Mouse (Mus musculus): ENCODE measurements around the gene Schip1. TPM values are rescaled to one million over a fixed set of nuclear protein-coding genes. Genes with fewer than 3 reads are reported as not detected.

The Schip1 gene
- total RNA-seq, 2 experiments from 2014 or later, result 143 to 167 TPM

DNA sequence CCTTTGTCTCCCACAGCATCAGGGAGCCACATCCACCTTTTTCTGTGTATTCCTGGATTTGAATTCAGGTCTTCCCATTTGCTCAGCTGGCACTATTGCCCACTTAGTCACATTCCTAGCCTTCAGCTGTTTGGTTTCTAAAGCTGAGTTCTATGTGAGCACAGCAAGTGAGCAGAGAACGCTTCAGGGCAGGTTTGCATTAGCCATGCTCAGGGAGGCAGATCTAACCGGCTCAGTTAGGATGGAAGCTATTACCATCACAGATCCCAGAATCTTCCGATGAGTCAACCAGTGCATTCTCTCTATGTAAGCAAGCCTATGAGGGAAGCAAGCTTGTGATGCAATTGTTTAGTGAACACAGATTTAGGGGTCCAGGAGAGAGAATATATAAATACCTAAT, 320.9 kb downstream of the Schip1 start:
- DNase-seq, result no peak

DNA sequence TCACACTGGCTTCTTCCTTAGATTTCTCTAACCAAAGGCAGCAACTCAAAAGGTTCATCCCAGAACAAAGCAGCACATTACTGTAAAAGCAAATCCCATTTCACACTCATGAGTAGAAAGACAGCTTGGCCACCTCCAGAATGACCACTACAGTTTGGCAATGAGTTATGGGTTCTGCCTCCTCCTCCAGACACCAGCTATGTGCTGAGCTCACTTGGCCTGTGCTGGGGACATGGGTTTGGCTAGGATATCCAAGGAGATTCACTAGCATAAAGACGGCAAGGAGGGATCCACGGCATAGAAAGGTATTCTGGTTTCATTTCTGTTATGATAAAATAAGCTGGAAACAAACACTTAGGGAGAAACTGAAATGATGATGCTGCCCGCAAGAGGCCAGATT, 323.4 kb downstream of the Schip1 start:
- DNase-seq, result no peak

DNA sequence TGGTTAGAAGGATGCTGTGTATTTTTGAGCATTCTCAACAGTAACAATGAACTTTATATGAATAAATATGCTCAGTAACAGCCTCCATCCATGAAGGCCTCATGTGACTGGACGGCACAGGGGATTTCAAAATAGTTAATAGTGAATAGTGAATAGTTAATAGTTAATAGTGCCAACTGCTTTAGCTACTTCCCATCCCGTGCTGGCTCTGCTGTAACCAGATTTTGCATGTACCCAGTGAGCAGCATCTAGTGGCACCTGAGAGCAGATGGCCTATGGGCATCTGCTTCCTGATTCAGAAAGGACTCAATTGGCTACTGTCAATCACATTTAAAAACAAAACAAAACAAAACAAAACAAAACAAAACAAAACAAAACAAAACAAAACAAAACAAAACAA, 329.0 kb downstream of the Schip1 start:
- no peak for DNase-seq

DNA sequence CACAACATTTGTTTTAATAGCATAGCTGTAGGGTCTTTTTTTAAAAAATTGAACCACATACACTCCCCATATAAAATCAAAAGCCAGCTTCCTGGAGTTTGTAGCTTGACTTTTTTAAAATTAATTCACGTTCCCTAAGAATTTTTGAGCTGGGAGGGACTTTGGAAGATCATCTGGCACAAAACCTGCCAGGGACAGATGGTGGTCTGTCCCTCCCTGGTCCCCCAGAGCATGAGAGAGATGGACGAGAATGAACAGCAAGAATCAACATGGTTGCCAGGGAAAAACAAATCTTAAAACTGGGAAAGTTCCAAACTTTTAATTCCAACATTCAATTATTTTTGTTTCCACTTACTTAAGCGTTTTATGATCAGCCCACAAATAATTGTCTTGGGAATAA, 334.1 kb downstream of the Schip1 start:
- no peak for DNase-seq

DNA sequence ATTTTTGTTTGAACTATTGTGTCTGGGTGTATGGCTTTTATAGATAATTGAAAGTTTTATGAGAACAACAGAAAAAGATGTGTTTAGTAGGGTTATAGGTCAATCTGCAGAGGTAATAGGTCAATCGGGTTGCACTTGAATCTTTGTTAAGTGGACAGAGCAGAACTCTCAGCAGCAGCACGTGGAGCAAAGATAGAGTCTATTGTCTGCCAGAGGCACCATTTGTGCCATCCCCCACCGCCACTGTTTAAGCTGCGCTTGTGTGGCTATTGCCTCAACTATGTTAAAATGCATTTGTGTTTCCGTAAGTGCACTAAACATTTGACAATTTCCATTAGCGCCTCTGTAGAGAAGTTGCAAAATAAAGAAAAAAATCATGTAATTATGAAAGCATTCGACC, 335.5 kb downstream of the Schip1 start:
- DNase-seq, result no peak

DNA sequence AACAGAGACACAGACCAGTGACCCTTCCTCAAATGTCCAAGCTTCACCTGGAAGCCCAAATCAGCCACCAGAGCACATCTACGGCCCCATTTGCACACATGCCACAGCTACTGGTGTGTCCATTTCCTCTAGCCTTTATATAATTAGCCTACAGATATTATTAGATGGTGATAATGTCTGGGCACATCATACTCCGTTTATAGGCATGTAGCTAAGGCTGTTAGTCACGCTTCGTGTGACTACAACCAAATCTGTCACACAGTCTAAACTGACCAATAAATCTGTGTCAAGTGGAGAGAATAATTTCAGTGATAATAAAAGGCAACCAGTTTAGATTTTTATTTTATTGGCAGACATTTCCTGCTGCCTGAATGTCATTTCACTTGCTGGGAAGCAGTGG, 338.7 kb downstream of the Schip1 start:
- DNase-seq, result peak; percentile 2 to 9

DNA sequence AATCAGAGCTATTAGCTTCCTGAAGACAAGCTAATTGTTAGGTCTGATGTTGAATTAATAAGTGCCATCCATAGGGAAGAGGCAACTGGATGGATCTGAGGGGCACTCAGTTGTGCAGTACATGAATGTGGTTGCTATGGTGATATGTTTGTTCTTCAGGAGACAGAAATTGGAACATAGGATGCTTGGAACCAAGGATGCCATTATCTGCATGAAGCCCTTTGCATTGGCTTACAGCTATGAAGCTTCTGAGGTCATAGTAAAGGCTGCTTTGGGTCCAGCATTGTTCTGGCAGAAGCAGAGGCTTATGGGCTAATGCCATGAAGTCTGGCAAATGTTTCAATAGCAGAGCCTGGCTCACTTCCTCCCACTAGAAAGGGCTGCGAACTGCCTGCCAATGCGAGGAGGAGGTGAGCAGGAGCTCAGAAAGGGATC, 339.2 kb downstream of the Schip1 start:
- DNase-seq, result peak; percentile 8 to 32

DNA sequence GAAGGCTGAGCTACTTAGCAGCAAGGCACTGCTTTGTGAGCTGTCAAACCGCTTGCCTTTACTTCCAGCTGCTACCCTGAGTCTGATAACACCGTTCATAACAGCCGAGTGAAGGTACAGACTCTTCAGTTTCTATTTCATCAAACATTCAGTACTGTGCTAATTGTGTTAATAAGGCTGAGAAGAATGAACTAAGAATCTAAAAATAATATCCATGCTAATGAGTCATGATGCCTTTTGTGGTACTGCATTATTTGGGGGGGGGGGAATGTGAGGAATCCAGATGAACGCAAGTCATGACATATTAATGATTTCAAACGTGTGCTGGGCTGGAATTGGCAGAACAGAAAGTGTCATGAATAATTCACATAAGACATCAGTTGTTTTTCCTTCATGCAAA, 341.1 kb downstream of the Schip1 start:
- DNase-seq, result no peak

DNA sequence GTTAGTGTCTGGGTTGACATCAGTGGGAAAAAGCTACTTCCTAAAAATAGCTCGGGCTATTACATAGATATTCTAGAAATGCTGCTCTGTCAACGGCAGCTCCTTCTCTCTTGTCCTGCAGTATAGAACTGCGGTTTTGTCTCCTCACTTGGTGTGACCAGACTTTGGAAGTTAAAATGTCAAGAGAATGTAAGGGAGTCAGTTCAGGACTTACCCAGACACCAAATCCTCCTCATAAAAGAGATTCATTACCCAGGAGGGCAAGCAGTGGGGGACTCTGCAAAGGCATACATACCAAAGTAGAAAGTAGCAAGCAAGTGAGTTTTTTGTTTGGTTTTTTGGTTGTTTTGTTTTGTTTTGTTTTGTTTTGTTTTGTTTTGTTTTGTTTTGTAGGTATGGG, 347.7 kb downstream of the Schip1 start:
- DNase-seq, result no peak

DNA sequence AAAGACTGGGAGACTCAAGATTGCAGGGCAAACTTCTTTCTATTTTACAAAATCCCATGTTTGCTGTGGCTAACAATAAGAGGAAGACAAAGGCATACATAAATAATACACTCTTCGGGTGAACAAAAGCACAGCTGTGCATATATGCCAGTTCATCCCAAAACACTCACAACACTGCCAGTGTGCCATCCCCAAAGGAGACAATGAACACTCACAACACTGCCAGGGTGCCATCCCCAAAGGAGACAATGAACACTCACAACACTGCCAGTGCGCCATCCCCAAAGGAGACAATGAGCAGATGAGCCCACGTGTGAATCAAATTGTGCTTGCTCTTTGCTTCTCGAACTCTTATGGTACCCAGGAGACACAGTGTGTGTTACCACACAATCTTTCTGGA, 355.2 kb downstream of the Schip1 start:
- DNase-seq, result no peak

DNA sequence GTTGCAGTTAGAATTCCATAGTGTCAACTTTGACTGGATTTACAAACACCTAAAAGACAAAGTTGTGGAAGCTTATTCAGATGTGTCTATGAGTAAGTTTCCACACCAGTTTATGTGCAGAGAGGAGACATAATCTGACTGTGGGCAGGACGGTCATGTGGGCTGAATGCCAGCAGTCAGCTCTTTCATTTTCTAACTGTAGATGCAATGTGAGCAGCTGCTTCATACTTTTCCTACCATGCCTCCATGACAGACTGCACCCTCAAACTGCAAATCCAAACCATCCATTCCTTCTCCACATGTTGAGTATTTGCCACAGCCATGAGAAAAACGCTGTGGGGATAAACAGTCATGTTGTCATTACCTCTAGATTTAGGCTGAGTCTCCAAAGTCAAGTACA, 356.3 kb downstream of the Schip1 start:
- DNase-seq, result no peak

DNA sequence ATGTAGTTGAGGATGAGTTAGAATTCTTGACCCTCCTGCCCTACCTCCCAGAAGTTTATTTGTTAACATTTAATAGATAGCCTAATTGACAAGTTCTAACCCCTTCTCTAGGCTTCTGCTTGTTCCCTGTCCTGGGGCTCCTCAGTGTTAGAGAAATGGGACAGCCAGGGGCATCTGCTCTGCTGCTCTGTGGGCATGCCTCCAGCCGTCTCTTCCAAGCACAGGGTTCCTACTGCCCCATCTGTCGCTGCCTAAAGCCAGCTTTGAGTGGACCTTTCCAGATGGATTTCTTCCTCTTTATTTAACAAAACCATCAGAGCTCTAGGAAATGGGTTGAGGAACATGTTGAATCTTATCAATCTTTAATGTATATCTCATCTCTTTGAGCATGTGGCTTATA, 357.2 kb downstream of the Schip1 start:
- no peak for DNase-seq

DNA sequence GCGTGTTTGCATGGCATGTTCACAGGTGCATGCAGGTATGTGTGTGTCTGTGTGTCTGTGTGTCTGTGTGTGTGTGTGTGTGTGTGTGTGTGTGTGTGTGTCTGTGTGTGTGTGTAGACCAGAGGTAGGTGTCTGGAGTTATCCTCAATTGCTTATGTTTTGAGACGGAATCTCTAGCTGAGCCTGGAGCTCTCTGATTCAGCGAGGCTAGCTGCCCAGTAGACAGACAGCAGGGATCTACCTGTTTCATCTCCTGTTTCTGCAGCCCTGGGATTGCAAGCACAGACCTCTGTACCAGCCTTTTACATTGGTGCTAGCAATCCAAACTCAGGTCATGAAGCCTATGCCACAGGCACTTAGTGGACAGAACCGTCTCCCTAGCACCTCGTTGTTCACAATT, 363.5 kb downstream of the Schip1 start:
- DNase-seq, result no peak

DNA sequence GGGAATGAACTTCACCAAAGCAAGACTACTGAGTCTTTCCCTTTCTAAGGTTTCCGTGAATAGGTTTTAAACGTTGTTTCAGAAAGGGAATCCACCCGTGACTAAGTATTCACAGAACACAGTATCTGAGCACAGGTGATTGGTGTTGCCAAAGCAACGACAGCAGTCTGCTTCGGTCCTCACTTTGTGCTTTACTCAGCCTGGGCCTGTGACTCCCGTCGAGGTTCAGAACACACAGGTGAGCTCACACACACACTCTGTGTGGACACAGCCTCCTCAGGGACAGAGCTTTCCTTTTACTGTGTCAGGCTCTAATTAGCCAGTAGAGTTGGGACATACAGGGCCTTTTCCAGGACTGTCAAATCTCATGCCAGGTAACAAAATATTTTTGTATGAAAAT, 369.8 kb downstream of the Schip1 start:
- DNase-seq, result no peak

DNA sequence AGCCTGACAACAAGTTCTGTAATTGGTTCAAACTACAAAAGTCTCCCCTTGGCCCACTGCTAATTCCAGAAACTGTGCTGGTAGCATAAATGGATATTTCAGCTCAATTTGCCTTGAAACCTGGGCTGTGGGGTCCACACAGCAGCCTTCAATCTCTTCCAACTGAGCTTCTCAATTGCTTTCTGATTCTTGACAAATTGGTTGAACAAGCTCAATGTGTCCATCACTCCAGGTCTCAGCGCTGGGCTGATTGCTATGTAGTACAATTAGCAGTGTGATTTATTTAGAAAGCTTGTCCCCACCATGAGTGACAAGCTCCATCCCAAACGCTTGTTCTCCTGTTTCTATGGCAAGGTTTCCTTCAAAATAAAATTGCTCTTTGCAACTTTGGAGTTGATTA, 370.3 kb downstream of the Schip1 start:
- DNase-seq, result no peak

DNA sequence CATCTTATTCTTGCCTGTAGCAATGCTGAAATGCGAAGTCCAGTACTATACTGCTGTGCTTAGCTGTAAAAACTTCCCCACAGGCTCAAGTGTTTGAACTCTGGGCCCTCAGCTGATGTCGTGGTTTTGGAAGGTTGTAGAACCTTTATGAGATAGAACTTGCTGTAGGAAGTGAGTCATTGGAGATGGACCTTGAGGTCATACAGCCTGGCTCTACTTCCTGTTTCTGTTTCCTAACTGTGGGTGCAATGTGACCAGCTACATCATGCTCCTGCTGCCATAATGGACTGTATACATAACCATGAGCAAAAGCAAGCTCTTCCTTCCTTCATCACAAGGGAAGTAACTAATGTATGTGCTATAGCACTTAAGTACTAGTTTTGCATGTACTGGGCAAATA, 383.9 kb downstream of the Schip1 start:
- no peak for DNase-seq

DNA sequence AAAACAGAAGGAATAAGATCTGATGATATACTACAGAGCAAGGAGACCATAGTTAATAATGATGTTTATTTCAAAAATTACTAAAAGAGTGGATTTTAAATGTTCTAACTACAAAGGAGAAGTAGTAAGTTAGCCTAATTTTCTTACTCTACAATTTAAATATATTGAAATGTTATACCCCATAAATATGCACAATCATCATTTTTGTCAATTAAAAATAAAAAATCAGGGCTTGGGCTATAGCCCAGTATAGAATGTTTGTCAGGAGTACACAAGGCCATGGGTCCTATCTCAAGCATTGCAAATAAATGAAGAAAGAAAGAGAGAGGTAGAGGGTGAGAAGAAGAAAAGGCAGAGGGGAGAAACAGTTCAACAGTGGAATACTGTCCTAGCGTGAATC, 387.0 kb downstream of the Schip1 start:
- no peak for DNase-seq

DNA sequence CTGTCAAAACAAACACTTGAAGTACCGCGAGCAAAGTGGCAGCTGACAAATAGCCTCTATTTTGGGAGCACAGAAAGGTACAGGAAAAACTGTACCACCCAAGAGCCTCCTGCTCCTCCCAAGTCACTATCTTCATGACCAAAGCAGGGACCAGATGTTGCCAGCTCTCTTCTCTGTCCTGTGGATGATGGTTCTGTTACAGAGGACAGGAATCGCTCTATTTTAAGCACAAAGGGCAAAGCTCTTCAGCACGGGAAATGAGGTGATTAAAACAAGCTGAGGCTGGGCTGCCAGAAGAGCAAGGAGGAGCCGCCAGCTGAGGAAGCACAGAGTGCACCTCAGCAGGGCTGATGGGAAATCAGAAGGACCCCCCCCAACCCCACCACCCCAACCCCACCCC, 388.7 kb downstream of the Schip1 start:
- peak; percentile 31 to 75 for DNase-seq

DNA sequence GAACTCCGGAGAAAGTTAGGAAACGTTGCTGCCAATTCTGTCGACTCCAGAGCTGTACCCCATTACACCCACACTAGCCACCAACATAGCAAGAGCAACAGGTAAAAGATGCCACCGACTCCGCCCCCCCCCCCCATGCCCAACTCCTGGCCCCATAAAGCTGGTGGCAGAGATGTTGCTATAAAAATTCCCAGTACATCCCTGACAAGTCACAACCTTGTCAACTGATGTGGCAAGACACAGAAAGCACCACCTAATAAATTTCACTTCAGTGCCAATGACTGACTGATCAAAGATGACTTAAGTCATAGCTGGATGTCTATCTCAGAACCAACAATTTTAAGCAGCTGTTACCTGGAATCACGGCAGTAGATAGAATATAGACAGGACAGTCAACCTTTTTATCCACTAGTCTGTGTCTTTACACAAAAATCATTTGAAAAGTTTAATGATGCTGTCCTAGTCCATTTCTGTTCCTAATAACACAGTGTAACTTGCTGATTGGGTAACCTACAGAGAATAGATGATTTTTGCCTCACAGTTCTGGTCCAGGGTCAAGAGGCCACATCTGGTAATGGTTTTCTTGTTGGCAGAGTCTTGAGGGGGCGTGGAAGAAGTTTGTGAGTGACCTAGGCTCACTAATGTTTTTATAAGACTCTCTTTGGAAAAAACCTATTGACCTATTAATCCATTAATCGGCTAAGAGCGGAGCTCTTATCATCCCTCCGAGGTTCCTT, 389.3 kb downstream of the Schip1 start:
- DNase-seq, result peak in 1 of 2 experiments; percentile 14

DNA sequence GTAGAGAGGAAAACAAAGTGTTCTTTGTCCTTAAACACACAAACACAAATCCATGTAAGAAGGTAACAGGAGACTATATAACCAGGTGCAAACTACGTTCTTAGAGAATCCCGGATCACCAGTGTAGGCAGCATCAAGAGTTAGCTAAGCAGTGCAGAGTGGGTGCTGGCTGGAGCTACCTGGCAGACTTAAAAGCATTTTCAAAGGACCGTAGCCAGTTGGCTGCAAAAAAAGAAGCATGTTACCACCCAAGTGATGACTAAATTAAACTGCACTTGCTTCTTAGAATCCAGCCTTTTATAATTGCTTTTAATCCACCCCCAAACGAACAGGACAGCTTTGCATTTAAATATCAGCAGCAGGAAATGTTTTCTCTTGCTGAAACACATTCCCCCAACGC, 402.0 kb downstream of the Schip1 start:
- DNase-seq, result no peak

DNA sequence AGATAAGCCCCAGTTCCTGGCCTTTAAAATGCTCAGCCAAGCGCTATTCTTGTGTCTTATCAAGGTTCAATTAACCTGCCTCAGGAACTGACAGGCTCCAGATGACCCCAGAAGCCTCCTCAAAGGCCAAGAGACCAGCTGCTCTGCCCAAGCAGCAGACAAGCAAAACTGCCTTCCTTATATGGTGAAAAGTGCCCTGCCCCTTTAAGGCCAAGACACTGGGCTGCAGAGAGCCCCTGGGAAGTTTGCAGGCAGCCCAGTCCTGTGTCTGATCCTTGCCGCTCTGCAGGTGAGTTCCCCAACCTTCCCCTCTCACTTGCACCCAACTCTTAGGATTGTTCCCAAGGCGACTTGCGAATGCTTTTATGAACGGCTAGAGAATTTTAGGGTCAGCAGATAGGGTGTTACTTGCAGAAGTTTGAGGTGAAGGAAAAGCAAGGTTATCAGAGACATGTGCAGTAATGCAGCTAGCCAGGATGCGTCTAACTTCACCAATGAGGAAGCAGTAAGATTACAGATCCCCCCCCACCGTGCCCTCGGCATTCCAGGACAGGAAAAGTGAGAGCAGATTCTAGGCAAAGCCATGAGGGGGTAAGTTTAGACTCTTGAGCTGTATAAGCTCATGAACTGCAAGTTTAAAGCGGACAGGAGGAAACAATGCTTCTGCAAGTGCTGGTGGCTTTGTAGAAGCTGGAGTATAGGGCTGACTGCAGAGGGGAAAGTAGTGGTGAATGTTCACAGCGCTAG, 403.5 kb downstream of the Schip1 start:
- DNase-seq, result peak; percentile 27 to 52

DNA sequence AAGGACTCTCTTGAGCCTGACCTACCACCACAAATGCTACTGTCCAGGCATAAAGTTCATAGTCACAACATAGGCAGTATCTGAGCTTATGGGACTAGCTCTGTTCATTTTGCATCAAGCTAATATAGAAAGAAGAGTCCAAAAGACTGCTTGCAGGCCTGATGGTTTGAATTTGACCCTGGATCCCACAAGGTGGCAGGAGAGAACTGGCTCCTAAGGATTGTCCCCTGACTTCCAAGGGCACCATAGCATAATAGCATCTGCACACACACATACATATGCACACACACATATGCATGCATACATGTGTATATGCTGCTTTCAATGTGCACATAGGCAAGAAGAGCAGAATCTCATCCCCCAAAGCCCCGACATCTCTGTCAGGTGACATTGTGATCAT, 405.0 kb downstream of the Schip1 start:
- peak in 1 of 2 experiments; percentile 13 for DNase-seq

DNA sequence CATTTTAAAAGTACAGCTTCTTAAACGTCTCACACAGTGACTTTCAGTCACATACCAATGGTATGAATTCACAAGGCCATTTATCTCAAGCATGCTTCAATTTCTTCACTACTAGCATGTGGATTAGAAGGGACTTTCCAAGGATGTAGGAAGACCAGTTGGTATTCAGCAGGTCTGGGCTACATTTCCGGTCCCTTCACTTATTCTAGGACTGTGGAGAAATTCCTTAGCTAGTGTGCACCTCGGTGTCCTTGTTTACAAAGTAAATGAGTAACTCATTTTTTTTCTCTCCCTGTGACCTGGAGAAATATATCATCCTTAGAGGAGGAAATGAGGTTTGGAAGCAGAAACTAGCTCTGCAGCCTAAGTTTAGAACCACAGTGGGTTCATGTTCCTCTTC, 405.5 kb downstream of the Schip1 start:
- DNase-seq, result no peak

DNA sequence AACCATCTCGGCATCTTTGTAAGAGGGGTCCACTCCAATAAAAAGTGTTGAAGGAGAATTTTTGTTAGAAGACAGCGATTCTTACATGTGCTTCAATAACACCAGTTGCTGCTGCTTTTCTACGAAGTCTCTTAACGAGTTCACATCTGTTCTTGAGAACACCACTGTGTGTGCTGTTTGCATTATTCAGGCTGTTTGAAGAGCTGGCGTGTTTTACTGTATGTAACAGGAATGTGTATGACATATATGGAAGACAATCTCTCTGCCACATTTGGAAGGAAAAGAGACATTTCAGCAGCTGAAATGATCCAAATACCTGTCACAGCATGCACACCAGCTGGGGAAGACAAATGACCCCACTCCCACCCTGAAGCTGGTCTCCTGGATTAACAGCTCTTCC, 406.0 kb downstream of the Schip1 start:
- no peak for DNase-seq

Data from heart, adult 18-20 months (tissue).